Mouse (Mus musculus): ENCODE measurements around the gene Naa40. TPM values are rescaled to one million over a fixed set of nuclear protein-coding genes. Genes with fewer than 3 reads are reported as not detected.

The Naa40 gene
- 10.3 TPM for polyA plus RNA-seq (2012; fragmentation: generic; extraction: Trizol)

DNA sequence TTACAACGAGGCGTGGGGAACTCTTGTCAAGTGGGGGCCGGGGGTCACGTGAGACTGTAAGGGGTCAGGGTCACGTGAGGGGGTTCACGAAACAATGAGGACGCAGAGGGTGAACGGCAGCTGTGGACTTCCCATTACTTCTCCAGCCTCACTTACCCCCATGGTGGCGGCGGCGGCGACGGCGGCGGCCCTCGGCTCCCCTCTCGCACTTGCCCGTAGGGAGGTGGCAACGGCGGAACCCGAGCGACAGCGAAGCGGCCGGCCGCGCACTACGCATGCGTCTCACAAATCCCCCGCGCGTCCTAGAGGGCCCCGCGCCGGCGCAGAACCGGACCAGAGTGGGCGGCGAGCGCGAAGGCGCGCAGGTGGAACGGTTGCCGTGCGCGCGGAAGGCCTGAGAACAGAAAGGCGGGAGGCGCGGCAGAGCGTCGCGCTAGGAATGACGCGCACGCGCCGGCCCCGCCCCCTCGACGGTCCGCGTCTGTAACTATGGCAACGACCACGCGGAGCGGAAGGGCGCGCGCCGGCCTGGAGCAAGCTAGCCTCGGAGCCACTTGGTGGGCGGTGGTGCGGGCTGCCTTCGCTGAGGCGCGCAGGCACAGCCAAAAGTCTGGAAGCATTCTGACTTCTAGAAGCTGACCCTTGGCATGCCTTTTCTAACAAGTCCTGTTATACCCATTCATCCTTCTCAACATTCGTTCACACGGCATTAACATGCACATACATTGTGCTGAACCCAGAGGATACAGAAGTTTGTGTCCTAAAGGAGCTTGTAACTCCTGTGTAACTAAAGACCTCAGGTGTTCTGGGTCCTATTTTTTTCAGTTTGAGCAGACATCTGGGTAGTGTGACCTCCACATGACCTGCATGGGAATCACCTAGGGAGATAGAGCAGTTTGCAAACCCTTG, at the start of gene Naa40:
Naa40 (minus strand) TSS at position 402 of the 909 bp plus-strand sequence.
- TF ChIP-seq SRF (IDR thresholded peaks at IDR 0.05; ENCODE audit: control insufficient read depth, insufficient read length, low read depth) (peak; percentile 71), MYOD1 (IDR thresholded peaks at IDR 0.05; ENCODE audit: control insufficient read depth in 1 of 3, insufficient read length in 2 of 3, low read depth in 2 of 3) (peak in 1 of 3 experiments; percentile 69), MYOG (IDR thresholded peaks at IDR 0.05; ENCODE audit: control insufficient read depth in 1 of 3, insufficient read depth in 1 of 3, insufficient read length in 2 of 3, low read depth in 2 of 3) (peak in 2 of 3 experiments; percentile 39 to 66), POLR2A (IDR thresholded peaks at IDR 0.05; ENCODE audit: insufficient read length, low read depth) (peak; percentile 66), MAX (IDR thresholded peaks at IDR 0.05; ENCODE audit: low read depth) (no peak), POLR2AphosphoS2 (IDR thresholded peaks at IDR 0.05; ENCODE audit: insufficient read length, low read depth) (peak; percentile 61), CEBPB (IDR thresholded peaks at IDR 0.05; ENCODE audit: insufficient read depth, poor library complexity, severe bottlenecking) (no peak), USF1 (IDR thresholded peaks at IDR 0.05; ENCODE audit: low read depth) (peak; percentile 90), E2F4 (IDR thresholded peaks at IDR 0.05; ENCODE audit: insufficient read depth) (peak; percentile 68), TCF12 (IDR thresholded peaks at IDR 0.05; ENCODE audit: insufficient read depth, poor library complexity, severe bottlenecking) (no peak)
- Histone ChIP-seq H3K4me2 (ENCODE audit: low read depth) (peak within 1 kb of the TSS; percentile 89), H3K27me3 (ENCODE audit: control insufficient read depth, insufficient read depth, insufficient read length) (no peaks in the 10 kb centered on the region), H3K36me3 (ENCODE audit: control insufficient read depth, insufficient read depth) (no peaks in the 10 kb centered on the region), H3K4me3 (peak within 1 kb of the TSS; percentile 82), H3ac (ENCODE audit: control insufficient read depth, insufficient read length) (peak within 1 kb of the TSS; percentile 49), H3K79me2 (ENCODE audit: control insufficient read depth, insufficient read depth) (peaks cover 43% of the 10 kb centered on the region)

DNA sequence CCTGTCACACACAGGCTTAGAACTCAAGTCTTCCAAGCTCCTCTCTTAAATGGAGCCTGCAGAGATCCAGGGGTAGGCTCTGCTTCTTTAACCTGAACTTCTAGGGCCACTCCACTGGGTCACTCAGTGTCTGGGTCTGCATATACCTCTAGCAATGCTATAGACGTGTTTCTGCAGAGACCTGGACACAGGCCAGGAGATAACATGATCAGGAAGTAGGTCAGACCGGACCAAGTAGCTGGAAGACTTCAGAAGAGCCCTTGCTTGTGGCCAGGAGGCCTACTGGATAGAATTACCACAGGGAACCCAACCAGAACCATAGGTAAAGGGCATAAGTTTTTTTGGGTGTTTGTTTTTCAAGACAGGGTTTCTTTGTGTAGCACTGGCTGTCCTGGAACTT, 48.8 kb upstream of the Naa40 start:
- no peak for TF ChIP-seq MYOG (IDR thresholded peaks at IDR 0.05; ENCODE audit: control insufficient read depth in 1 of 3, insufficient read depth in 1 of 3, insufficient read length in 2 of 3, low read depth in 2 of 3)

DNA sequence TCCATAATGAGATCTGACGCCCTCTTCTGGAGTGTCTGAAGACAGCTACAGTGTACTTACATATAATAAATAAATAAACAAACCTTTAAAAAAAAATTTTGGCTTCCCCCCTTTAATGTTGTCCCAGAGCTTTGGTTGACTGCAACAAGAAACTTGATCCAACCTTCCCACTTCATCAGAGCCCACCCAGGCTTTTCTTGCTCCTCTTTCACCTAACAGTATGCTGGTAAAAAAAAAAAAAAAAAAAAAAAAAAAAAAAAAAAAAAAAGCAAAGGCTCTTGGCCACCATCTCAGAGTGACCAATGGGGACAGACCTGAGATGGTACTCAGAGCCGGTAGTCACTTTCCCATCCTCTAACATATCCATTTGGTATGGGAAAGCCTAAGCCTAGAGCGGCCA, 47.3 kb upstream of the Naa40 start:
- peaks cover 38% of the 10 kb centered on the region for H3K36me3 ChIP-seq (ENCODE audit: control insufficient read depth, insufficient read depth)
- H3K27me3 ChIP-seq (ENCODE audit: control insufficient read depth, insufficient read depth, insufficient read length), result no peaks in the 10 kb centered on the region
- H3K4me2 ChIP-seq (ENCODE audit: low read depth), result no peak overlapping the region
- peaks cover 5% of the 10 kb centered on the region for H3K79me2 ChIP-seq (ENCODE audit: control insufficient read depth, insufficient read depth)
- no peak for TF ChIP-seq REST (IDR thresholded peaks at IDR 0.05; ENCODE audit: insufficient read depth, insufficient read length)
- TF ChIP-seq SRF (IDR thresholded peaks at IDR 0.05; ENCODE audit: control insufficient read depth, insufficient read length, low read depth), result no peak
- no peak for TF ChIP-seq POLR2AphosphoS2 (IDR thresholded peaks at IDR 0.05; ENCODE audit: insufficient read length, low read depth)
- TF ChIP-seq MAX (IDR thresholded peaks at IDR 0.05; ENCODE audit: low read depth), result no peak
- TF ChIP-seq TCF3 (IDR thresholded peaks at IDR 0.05; ENCODE audit: insufficient read length, low read depth), result no peak
- TF ChIP-seq CEBPB (IDR thresholded peaks at IDR 0.05; ENCODE audit: insufficient read depth, poor library complexity, severe bottlenecking), result no peak
- no peak for TF ChIP-seq MYOD1 (IDR thresholded peaks at IDR 0.05; ENCODE audit: control insufficient read depth in 1 of 3, insufficient read length in 2 of 3, low read depth in 2 of 3)
- no peak for TF ChIP-seq E2F4 (IDR thresholded peaks at IDR 0.05; ENCODE audit: insufficient read depth)
- no peak for TF ChIP-seq TCF12 (IDR thresholded peaks at IDR 0.05; ENCODE audit: insufficient read depth, poor library complexity, severe bottlenecking)
- TF ChIP-seq POLR2A (IDR thresholded peaks at IDR 0.05; ENCODE audit: insufficient read length, low read depth), result no peak
- no peak for TF ChIP-seq USF1 (IDR thresholded peaks at IDR 0.05; ENCODE audit: low read depth)
- no peak for TF ChIP-seq MYOG (IDR thresholded peaks at IDR 0.05; ENCODE audit: control insufficient read depth in 1 of 3, insufficient read depth in 1 of 3, insufficient read length in 2 of 3, low read depth in 2 of 3)
- no peak overlapping the region for H3K4me3 ChIP-seq
- H3ac ChIP-seq (ENCODE audit: control insufficient read depth, insufficient read length), result no peak overlapping the region

More for the DNA sequence above, 48.8 kb upstream of the Naa40 start:
- Histone ChIP-seq H3K4me3 (no peak overlapping the region), H3ac (ENCODE audit: control insufficient read depth, insufficient read length) (no peak overlapping the region), H3K79me2 (ENCODE audit: control insufficient read depth, insufficient read depth) (peaks cover 20% of the 10 kb centered on the region), H3K36me3 (ENCODE audit: control insufficient read depth, insufficient read depth) (peaks cover 23% of the 10 kb centered on the region), H3K4me2 (ENCODE audit: low read depth) (no peak overlapping the region), H3K27me3 (ENCODE audit: control insufficient read depth, insufficient read depth, insufficient read length) (no peaks in the 10 kb centered on the region)

DNA sequence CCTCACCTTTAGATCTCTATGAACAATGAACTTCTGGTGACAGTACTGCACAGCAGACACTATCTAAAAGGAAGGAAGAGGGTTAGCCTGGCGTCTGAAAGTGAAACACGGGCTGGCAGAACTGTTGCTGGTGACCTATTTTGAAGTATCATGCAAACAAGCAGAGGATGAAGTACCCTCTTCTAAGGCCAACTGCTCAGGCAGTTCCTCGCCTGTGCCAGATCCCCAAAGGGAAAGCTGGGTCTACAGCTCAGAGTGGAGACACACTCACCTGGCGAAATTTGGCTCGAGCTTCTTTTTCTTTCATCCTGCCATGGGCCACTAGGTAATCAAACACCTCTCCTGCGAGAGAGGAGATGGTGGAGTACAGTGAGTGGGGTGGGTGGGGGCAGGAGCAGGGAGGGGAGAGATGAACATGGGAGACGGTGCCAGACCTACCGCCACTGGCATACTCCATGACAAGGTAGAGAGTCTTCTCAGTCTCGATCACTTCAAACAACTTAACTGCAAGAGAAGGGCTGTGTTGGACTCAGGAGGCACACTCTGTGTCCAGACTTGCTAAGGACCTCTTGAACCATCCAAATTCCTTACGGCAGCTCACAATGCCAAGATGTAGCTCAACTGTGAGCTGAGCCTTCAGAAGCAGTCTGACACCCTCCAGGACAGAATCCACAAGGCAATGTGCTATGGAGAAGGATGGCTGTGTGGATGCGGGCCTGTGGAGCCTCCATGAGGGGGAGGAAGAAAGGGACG, 45.8 kb upstream of the Naa40 start:
- peaks cover 46% of the 10 kb centered on the region for H3K36me3 ChIP-seq (ENCODE audit: control insufficient read depth, insufficient read depth)
- no peak overlapping the region for H3K4me3 ChIP-seq
- H3K27me3 ChIP-seq (ENCODE audit: control insufficient read depth, insufficient read depth, insufficient read length), result no peaks in the 10 kb centered on the region
- H3K79me2 ChIP-seq (ENCODE audit: control insufficient read depth, insufficient read depth), result peaks cover 4% of the 10 kb centered on the region
- TF ChIP-seq USF1 (IDR thresholded peaks at IDR 0.05; ENCODE audit: low read depth) (no peak), MYOD1 (IDR thresholded peaks at IDR 0.05; ENCODE audit: control insufficient read depth in 1 of 3, insufficient read length in 2 of 3, low read depth in 2 of 3) (no peak), MAX (IDR thresholded peaks at IDR 0.05; ENCODE audit: low read depth) (no peak), TCF12 (IDR thresholded peaks at IDR 0.05; ENCODE audit: insufficient read depth, poor library complexity, severe bottlenecking) (no peak), TCF3 (IDR thresholded peaks at IDR 0.05; ENCODE audit: insufficient read length, low read depth) (no peak), POLR2AphosphoS2 (IDR thresholded peaks at IDR 0.05; ENCODE audit: insufficient read length, low read depth) (no peak), CEBPB (IDR thresholded peaks at IDR 0.05; ENCODE audit: insufficient read depth, poor library complexity, severe bottlenecking) (no peak), E2F4 (IDR thresholded peaks at IDR 0.05; ENCODE audit: insufficient read depth) (no peak), MYOG (IDR thresholded peaks at IDR 0.05; ENCODE audit: control insufficient read depth in 1 of 3, insufficient read depth in 1 of 3, insufficient read length in 2 of 3, low read depth in 2 of 3) (no peak)
- H3ac ChIP-seq (ENCODE audit: control insufficient read depth, insufficient read length), result no peak overlapping the region
- no peak overlapping the region for H3K4me2 ChIP-seq (ENCODE audit: low read depth)
